Mouse (Mus musculus) liver (tissue): ENCODE data around the gene Dand5.
"Not testable (repeated sequence)": the region's sequence is repeated elsewhere in the genome, so short reads cannot be mapped to it uniquely, and the experiment has no call there.

Experiments
- DNase-seq: peaks from one replicate; pipeline ENCODE4 v3.0.0-alpha.2; 2020; ENCODE audit warnings: mixed read lengths

Dand5 gene

DNA sequence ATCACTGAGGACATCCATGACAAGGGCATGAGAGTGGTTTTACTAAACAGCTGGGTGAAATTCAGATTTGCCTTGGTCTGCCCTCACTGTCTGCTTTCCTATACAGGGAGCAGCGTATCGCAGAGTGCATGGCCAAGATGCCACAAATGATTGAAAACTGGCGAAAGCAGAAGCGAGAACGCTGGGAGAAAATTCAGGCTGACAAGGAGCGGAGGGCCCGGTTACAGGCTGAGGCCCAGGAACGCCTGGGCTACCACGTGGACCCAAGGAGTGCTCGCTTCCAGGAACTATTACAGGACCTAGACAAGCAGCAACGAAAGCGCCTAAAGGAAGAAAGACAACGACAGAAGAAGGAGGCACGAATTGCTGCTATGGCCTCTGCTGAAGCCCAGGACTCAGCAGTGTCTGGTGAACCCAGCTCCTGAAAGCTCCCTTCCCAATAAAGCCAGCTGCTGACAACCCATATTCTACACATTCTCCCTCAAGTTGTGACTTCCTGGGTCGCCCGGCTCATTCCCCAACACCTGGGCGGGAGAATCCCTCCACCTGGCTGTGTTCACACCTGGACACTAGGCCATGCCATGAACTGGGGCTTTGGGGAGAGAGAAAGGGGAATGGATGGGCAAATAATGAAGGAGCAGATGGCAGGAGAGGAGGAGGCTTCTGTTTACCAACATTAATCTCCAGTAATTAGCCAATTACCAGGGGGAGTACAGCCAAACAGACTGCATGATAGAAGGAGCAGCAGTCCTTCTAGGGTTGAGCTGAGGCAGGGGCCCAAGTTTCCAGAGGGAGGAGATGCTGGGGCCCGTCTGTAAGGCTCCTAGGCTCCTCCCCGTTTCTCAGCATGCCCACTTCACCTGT, 11.6 kb upstream of the Dand5 start:
- peak; percentile 13 for DNase-seq

DNA sequence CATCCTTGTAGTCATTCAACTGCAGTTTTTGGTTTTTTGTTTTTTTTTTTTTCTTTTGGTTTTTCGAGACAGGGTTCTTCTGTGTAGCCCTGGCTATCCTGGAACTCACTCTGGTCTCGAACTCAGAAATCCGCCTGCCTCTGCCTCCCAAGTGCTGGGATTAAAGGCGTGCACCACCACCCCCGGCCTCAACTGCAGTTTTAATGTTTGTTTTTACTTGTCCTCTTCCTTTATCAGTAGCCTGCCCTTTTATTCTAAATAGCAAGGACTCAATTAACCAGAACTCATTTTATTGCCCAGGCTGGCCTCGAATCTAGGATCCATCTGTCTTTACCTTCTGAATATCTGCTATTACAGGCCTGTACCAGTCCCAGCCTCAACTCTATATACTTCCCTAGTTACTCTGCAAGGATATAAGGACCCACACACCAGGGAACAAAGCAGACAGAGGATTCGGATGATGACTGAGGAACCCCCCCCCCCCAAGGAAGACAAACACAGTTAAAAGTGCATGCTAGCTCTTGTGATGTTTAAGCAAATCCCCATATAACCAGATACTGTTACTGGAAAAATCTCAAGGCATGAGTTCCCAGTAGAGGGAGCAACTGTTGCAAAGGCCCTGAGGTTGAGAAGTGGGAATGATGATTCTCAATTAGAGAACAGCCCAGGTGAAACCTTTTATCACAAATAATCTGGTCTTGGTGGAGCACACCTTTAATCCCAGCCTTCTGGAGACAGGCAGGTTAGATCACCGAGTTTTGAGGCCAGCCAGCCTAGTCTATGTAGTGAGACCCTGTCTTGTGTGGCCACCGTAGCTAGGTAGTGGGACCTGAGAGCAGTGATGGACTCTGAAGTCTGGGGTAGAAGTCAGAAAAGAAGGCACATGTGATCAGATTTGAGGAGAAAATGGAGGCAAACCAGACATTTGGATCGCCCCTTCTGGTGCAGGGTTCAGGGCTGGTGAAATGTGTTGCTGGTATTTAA, 10.4 kb upstream of the Dand5 start:
- peak; percentile 2 for DNase-seq

DNA sequence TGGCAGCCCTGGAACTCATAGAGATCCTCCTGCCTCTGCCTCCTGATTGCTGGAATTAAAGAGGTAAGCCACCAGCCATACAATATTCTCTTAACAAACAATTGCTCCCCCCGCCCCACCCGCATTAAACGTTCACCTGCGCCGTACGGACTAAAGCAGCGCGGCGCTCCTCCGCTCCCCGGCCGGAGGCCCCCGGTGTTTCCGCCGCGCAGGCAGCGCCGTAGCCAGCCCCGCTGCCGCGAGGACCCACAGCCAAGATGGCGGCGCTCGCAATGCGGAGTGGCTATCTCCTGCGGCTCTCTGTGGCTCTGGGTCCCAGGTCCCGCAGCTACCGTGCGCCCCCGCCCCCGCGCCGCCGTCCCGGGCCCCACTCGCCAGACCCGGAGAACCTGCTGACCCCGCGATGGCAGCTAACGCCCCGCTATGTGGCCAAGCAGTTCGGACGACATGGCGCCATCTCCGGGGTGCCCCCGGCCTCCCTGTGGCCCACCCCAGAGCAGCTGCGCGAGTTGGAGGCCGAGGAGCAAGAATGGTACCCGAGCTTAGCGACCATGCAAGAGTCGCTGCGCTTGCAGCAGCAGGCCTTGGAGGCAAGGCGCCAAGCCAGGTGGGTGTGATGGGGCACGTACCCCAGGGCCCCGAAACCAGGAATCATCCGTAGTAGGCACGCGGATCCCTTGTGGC, 9.6 kb upstream of the Dand5 start:
- peak; percentile 92 for DNase-seq

DNA sequence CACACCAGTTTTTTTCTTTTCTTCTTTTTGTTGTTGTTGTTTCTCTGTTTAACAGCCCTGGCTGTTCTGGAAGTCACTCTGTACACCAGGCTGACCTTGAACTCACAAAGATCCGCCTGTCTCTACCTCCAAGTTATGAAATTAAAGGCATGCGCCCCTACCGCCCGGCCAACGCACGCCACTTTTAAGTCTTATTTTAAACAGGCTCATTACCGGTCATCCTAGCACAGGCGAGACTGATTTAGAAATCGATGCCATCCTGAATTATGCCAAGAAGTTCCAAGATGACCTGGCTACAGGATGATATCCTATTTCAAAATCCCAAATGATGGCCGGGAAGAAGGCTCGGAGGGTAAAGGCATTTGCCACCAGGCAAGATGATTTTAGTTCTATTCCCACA, 8.9 kb upstream of the Dand5 start, which contains the start of gene Gadd45gip1:
TSS of gene Gadd45gip1 (plus strand) at position 33 of the 400 bp plus-strand sequence.
- DNase-seq: peak; percentile 77

DNA sequence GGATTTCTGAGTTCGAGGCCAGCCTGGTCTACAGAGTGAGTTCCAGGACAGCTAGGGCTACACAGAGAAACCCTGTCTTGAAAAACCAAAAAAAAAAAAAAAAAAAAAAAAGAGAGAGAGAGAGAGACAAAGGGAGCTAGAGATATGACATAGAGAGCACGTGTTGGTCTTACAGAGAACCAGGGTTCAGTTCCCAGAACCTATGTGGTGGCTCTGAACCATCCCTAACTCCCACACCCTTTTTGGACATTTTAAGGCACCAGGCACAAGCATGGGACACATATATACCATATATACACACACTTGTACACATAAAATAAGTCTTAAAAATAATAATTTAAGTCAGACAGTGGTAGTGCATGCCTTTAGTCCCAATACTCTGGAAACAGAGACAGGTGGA, 3.9 kb upstream of the Dand5 start:
- not testable (repeated sequence) for DNase-seq

DNA sequence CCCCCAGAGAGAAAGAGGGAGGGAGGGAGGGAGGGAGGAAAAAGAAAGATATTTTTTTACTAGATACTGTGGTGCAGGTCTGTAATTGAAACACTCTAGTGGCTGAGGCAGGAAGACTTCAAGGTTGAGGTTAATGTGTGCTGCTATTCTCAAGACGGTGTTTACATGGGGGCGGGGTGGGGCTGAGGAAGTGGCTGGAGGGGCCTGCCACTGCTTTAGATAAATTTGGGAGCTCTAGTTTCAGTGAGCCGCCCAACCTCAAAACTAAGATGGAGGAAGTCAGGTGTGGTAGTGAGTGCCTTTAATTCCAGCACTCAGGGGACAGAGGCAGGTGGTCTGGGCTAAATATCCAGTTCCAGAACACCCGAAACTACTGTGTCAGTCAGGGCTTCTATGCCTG, 3.0 kb upstream of the Dand5 start:
- DNase-seq: peak; percentile 60

DNA sequence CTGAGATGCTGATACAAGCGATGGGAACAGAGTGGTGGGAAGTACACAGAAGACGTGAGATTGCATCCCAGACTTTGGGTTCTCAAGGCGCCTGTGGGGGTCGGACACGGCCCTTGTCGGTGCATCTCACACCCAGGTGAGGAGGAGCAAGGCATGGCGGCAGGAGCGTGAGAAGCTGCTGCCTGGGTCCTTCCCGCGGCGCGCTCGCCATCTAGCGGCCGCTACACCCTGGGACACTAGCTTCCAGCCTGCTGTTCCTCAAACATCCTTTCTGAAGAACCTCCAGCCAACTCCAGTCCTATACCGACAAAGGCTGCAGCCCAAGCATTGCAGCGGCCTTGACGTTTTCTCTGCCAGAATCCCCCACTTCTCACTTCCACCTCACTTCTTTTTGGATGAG, 1.0 kb upstream of the Dand5 start:
- peak; percentile 84 for DNase-seq

DNA sequence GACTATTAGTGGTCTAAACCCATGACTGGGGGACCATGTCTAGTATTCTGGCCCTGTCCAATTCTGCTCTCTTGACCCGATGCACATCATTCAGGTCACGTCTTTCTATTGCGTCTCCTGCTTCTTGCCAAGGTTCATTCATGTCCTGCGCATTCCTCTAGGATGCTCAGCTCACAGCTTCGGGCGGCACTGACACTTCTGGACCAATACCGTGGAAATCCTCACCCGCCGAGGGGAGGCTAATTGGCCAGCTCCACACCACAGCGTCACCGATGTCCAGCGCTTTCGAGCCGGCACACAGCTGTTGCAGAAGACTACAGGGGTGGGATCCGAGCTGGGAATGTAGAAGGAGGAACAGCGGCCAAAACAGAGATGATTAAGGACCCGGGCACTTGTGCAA, 6.5 kb downstream of the Dand5 start:
- DNase-seq: no peak

DNA sequence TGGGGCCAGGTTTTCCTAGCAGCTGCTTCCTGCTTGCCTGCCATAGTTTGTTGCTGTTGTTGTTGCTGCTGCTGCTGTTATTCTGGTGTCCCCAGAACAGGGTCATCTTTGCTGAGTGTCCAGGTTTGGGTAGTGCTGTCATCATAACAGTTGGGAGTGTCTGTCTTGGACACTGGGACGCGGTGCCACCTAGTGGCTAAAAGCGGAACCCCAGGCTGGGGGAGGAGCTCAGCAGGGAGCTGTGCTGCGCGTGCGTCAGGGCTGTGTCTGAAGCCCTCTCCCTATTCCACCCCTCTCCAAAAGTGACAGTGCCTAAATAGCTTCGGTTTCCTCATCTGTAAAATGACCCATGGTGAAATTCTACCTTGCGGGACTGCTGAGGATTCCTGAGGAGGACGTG, 7.1 kb downstream of the Dand5 start:
- DNase-seq: peak; percentile 95

DNA sequence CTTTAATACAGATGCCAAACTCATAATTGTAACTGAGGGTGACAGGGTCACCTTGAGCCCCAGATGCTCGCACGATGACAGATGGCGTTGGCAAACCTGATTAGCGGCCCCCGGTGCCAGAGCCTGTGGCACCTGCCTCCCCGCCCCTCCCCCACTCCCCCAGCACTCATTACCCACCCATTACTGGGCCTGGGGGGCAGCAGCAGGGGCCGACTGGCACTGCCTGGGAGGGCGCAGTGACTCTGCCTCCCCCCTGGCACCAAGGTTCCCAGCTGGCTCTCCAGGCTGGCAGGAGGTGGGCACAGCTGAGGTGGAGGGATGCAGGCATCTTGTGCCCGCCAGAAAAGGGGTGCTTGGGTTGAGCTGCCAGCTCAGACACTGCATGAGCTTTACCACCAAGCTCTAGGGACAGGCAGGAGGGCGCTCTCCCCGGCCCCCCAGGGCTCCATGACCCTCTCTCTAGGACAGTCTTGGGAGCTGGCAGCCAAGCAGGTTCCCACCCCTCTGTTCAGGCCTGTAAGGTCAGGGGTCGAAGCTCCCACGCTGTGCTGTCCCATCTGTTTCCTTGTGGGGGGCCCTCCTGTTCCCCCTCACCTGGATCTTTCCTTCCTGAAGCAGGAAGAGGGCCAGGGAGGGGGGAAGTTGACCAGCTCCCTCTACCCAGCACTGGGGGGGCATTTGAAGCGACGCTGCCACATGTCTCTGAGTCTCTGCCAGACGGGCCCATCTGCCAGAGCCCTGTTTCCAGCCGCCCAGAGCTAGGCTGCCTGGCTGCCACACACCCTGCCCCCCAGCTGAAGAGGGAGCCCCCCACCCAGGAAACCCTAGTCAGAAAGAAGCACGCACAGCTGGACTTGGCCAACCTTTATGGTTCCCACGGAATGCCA, 7.8 kb downstream of the Dand5 start:
- DNase-seq: no peak

DNA sequence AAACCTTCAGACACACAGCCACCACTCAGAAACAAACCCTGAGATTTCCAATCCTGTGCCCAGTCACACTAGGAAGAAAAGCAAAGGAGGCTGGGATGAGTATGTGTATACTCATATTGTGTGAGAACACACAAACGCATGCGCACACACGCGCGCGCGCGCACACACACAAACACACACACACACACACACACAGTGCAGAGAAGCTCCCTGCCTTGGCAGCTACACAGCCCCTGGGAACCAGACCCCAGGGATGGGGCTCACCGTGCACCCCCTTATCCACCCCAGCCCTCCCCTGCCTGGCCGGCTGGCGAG, 8.4 kb downstream of the Dand5 start:
- DNase-seq: no peak

DNA sequence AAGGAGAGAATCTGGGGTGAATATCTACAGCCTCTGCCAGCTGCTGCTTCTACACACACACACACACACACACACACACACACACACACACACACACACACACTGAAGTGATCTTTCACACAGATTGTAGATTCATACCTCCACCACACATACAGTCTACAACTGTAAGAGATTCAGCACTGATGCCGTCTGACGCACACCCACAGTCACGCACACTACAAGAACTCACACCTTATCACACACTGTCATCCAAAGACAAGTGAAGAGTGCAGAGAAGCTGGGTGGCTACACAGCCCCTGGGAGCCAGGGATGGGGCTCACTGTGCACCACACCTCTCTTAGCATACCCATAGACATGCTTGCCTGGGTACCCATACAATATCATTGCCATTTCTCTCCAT, 8.8 kb downstream of the Dand5 start:
- no peak for DNase-seq

DNA sequence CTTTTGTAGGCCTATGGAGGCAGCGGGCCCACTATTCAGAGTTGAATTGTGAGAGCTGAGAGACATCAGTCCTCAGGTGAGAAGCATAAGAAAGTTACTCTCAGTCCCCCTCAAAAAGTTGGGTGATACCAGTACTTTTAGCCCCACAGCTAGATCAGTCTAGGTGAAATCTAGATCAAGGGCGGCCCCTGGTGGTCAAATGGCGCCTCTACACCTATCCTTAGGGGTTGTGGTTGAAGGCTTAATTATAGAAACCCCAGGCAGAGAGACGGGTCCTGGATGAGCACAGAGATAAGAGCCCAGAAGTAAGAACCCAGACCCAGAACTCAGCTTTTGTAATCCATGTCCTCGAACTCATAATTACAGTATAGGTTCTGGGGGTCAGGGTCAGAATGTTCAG, 9.6 kb downstream of the Dand5 start:
- DNase-seq: peak; percentile 87

DNA sequence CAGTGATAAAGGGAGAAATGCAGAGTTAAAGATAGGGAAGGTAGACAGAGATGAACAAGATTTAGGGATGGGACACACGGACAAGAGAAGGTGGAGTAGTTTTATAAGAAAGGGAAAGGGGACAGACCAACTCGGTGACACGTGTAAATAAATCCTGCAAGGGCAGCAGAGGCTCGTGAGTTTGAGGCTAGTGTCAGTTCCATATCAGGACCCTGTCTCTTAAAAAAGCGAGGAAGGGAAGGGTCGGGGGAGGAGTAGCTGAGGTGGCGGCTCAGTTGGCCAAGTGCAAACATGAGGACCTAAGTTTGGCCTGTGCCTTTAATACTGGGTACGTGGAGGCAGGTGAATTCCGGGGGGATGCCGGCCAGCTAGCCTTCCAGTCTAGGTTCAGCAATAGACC, 11.3 kb downstream of the Dand5 start:
- no peak for DNase-seq

DNA sequence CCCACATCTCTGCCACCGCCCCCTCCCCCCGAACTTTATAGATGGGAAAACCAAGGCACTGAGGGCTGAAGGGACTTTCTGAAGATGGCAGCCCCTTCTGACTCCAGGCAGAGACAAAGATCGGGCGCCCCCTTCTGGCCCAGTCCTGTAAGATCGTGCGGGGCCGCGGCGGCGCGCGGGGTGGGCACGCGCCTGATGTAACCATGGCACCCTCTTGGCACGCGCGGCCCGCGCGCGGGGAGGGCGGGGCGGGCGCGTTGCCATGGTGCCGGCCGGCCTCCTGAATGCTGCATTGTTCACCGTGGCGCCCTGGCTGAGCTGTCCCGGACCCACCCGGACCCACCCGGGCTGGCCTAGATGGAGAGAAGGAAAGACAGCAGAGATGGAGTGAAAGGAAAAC, 11.7 kb downstream of the Dand5 start:
- DNase-seq: peak; percentile 88

DNA sequence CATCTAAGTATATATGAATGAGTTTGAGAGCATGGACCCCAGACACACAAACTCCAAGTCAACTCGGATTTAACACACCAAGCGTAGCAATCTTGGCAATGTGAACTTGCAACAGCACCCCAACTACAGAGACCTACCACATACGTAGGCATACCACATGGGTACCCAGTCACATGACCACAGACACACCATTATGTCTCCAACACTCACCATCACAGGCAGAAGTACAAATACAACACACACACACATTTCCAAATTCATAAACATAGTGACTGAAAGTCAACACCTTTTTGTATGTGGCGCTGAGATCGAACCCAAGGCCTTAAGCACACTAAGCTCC, 12.7 kb downstream of the Dand5 start:
- no peak for DNase-seq

DNA sequence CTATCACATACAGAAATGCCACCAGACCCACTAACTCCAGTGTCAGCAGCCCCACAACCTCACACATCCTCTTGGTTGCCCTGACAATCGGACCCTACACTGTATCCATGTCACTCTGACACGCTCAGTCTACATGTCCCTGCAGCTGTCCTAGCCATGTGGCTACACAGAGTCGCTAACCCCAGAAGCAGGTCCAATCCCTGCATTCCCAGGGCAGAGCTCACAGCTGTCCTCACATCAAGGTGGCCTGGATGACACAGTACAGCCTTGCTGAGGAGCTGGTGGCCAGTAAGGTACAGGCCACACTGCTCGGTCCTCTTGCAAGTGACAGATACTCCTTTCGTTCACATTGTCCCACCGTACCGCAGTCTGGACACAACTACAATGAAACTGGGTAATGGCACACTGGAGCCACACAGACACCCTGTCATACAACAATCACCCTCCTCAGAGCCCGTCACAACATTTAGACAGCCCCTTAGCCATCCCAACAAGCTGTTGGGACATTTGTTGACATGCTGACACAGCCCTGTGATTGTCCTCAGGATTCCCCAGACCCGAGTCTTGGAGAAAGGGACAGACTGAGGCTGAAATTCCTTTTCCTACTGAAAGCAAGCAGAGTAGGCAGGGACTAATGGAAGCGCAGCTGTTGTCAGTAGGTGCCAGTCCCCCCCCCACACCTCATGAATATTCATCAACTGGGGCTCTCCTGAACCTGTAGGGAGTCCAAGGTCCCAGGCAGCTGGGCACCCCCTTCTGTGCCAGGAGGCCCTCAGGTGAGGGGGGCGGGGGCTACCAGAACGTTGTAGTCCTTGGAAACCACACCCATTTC, 13.3 kb downstream of the Dand5 start:
- DNase-seq: no peak

DNA sequence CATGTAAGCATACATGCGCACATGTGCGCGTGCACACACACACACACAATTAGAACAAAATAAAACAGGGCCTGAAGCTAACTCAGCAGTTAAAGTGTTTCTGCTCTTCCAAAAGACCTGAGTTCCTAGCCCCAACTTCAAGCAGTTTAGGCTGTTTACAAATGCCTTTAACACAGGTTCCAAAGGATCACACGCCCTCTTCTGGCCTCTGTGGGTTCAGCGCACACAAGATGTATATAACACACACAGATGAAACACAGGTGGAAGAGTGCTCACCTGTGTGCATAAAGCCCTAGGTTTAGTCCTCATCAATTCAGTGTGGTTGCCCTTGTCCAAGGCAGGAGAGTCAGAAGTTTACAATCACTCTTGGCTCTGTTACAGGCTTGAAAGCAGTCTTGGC, 16.6 kb downstream of the Dand5 start:
- no peak for DNase-seq

DNA sequence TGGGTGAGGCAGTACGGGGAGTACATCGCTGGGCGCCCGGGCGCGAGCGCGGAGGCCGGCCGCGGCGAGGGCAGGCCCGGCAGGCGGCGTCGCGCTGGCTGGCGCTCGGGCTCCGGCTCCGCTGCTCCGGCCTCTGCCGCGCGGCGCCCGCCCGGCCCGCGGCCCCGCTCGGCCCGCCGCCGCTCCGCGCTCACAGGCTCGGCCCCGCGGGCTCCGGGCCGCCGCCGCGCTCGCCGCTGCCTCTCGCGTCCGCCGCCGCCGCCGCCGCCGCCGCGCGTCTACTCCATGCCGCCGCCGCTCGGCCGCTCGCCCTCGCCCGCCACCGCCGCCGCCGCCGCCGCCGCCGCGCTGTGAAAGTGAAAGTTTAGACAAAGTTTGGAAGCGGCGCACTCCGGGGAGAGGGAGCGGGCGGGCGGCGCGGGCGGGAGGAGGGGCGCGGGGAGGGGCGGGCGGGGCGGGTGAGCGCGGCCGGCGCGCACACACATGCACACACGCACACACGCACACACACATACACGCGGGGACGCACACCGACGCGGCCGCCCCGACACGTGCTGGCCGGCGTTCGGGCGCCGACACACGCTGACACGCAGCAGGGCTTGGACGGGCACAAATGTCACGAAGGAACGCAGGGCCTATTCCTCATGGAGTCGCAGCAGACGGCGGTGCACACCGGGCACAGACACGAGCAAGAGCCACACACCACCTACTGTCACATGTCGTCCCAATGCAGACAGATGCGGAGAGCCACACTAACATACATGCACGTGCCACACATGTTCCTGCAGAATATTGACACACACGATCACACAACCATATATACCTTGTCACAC, 22.4 kb downstream of the Dand5 start, which contains the start of gene Nfix:
TSS of gene Nfix (minus strand) at position 346 of the 833 bp plus-strand sequence.
- DNase-seq: peak; percentile 67
